Mouse (Mus musculus) liver, adult 2 months (tissue): ENCODE measurements at regions not wholly inside any gene's neighbourhood (a gene's known extent, or its start where the extent isn't known, plus 50 kb on each side); places are given as distances from the start of the nearest gene placed in this dataset.

Experiments used
- CTCF ChIP-seq: fragments of 200-500 bp; IDR thresholded peaks from 2 replicates; pipeline ENCODE4 v1.5.1; 2011; ENCODE audit warnings: low read depth, low read length, control low read depth
- POLR2A ChIP-seq: fragments of 200-500 bp; IDR thresholded peaks from 2 replicates; pipeline ENCODE4 v1.6.1; 2011; ENCODE audit warnings: low read length, control low read depth; ENCODE audit not compliant: insufficient read depth; ENCODE audit errors: extremely low read depth

GRCm38 (mm10) chr16:9267204-9267603 lies 437.3 kb downstream of the 1810013L24Rik start:
- TF ChIP-seq CTCF: no peak
- no peak for TF ChIP-seq POLR2A
